Mouse (Mus musculus) bone marrow macrophage, adult 2 months (primary cell): ENCODE measurements at regions not wholly inside any gene's neighbourhood (a gene's known extent, or its start where the extent isn't known, plus 50 kb on each side); places are given as distances from the start of the nearest gene placed in this dataset.

Experiments used
- CTCF ChIP-seq: IDR thresholded peaks from 2 replicates; pipeline ENCODE4 v1.5.1; 2012; ENCODE audit warnings: low read depth, mild to moderate bottlenecking, low read length, moderate library complexity
- POLR2A ChIP-seq: IDR thresholded peaks from 2 replicates; pipeline ENCODE4 v1.6.1; 2012; ENCODE audit warnings: mild to moderate bottlenecking, low read depth, low read length, borderline replicate concordance

GRCm38 (mm10) chr2:61450731-61451130, 127.7 kb upstream of the Tank start:
- TF ChIP-seq POLR2A: no peak
- no peak for TF ChIP-seq CTCF
